Mouse (Mus musculus): ENCODE data around the gene Cnr2.

DNA sequence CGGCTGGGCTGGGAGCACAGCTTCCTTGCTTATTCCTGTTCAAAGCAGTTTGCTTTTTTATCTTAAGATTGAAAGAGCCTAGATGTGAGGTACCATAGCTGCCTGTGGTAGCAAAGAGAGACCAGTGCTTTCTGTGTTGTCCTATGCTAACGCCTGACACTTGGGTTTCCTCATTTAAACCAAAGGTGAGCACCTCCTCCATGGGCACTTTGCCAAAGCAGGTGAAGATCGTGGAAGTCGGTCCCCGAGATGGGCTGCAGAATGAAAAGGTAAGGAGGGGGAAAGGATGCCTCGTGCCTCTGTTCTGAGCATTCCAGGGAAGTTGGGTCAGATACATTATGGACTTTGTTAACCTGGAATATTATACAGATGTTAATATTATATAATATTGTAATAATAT is 55.2 kb downstream of the Cnr2 start:
- TF ChIP-seq CTCF (IDR thresholded peaks at IDR 0.05; ENCODE audit: control insufficient read depth, insufficient read depth, insufficient read length) (no peak), USF1 (IDR thresholded peaks at IDR 0.05; ENCODE audit: low read depth) (no peak), MYOD1 (IDR thresholded peaks at IDR 0.05; ENCODE audit: control insufficient read depth, insufficient read length, low read depth) (no peak)

All from C2C12 (cell line).